ENCODE assay signal across 9 mouse cellular contexts in genomic region chr5:134865158-134865557, GRCm38 (mm10). TPM values are rescaled to one million over a fixed set of nuclear protein-coding genes. Genes with fewer than 3 reads are reported as not detected.
DNase-seq lines count a peak whose midpoint lies in the region; ATAC-seq and TF ChIP-seq lines count a peak whose summit lies in the region.
"Had no signal": no experiment of that assay in that cellular context is flagged by ENCODE, and none has a peak within 500 bp of the region (broad histone marks: within the 10 kb centered on the region; RNA-seq: fewer than 3 reads in every experiment).

No protein-coding gene starts in this region.

- H3K36me3 ChIP-seq in ES-Bruce4 (ENCODE audit: control insufficient read depth, insufficient read depth, low read length, poor library complexity, severe bottlenecking): no peaks in the 10 kb centered on the region
- H3K36me3 ChIP-seq in embryonic facial prominence, embryonic 12.5 days: no peaks in the 10 kb centered on the region
- H3K36me3 ChIP-seq in forebrain, embryonic 12.5 days (replicated peaks): no peaks in the 10 kb centered on the region

- no peak overlapping the region for H3K4me2 ChIP-seq in embryonic facial prominence, embryonic 12.5 days (replicated peaks)
- H3K4me2 ChIP-seq in forebrain, embryonic 12.5 days: no peak overlapping the region

- no peak for TF ChIP-seq EP300 in ES-Bruce4 (IDR thresholded peaks at IDR 0.05; ENCODE audit: insufficient read depth, low read depth, low read length)

- 62% methylated on average over 8 of the region's 8 CpGs for WGBS in embryonic facial prominence, embryonic 12.5 days
- 63% methylated on average over 8 of the region's 8 CpGs for WGBS in forebrain, embryonic 12.5 days

- TF ChIP-seq CTCF in ES-Bruce4 (IDR thresholded peaks at IDR 0.05; ENCODE audit: low read depth, low read length): peak; percentile 7

- intact Hi-C loops in left cerebral cortex, postnatal 36 days (cut with DNase I): no loop called here

- H3K9me3 ChIP-seq in ES-Bruce4 (replicated peaks; ENCODE audit: control insufficient read depth, insufficient read depth, low read length, poor library complexity, severe bottlenecking): no peaks in the 10 kb centered on the region
- H3K9me3 ChIP-seq in embryonic facial prominence, embryonic 12.5 days: no peaks in the 10 kb centered on the region
- no peaks in the 10 kb centered on the region for H3K9me3 ChIP-seq in forebrain, embryonic 12.5 days

- no peak overlapping the region for H3K9ac ChIP-seq in ES-Bruce4 (ENCODE audit: low read depth, poor library complexity, severe bottlenecking)
- H3K9ac ChIP-seq in embryonic facial prominence, embryonic 12.5 days: no peak overlapping the region
- H3K9ac ChIP-seq in forebrain, embryonic 12.5 days: no peak overlapping the region

- no peak overlapping the region for H3K4me3 ChIP-seq in ES-Bruce4 (ENCODE audit: low read depth, low read length)
- H3K4me3 ChIP-seq in embryonic facial prominence, embryonic 12.5 days: no peak overlapping the region
- H3K4me3 ChIP-seq in forebrain, embryonic 12.5 days (replicated peaks): no peak overlapping the region

- TF ChIP-seq POLR2A in ES-Bruce4 (IDR thresholded peaks at IDR 0.05; ENCODE audit: insufficient read depth, low read length): no peak

- H3K27ac ChIP-seq in ES-Bruce4 (ENCODE audit: insufficient read depth, low read length): no peak overlapping the region
- peak overlapping the region; percentile 30; the same call in 1 of the 2 replicates for H3K27ac ChIP-seq in embryonic facial prominence, embryonic 12.5 days
- H3K27ac ChIP-seq in forebrain, embryonic 12.5 days: no peak overlapping the region

- no peaks in the 10 kb centered on the region for H3K27me3 ChIP-seq in ES-Bruce4 (ENCODE audit: control insufficient read depth, insufficient read depth, low read length, poor library complexity, severe bottlenecking)
- no peaks in the 10 kb centered on the region for H3K27me3 ChIP-seq in embryonic facial prominence, embryonic 12.5 days
- no peaks in the 10 kb centered on the region for H3K27me3 ChIP-seq in forebrain, embryonic 12.5 days

- ATAC-seq in frontal cortex, adult (ENCODE audit: low TSS enrichment): no peak
- ATAC-seq in embryonic facial prominence, embryonic 12.5 days (ENCODE audit: insufficient number of reproducible peaks, insufficient read depth, low FRiP score, low TSS enrichment): no peak
- ATAC-seq in forebrain, embryonic 12.5 days (ENCODE audit: low FRiP score): no peak

- peak; percentile 18 to 26 for DNase-seq in frontal cortex, postnatal 10 days (ENCODE audit: low spot score in 2 of 2)
- DNase-seq in kidney, adult 8-10 months: peak; percentile 15 to 29
- peak; percentile 74 for DNase-seq in testis, postnatal 10 days (ENCODE audit: low spot score)
- DNase-seq in left cerebral cortex, postnatal 36 days (ENCODE audit: low spot score in 2 of 2): no peak

- H3K4me1 ChIP-seq in ES-Bruce4 (ENCODE audit: control insufficient read depth, insufficient read depth, low read length): no peaks in the 10 kb centered on the region
- H3K4me1 ChIP-seq in embryonic facial prominence, embryonic 12.5 days: peaks cover 19% of the 10 kb centered on the region
- H3K4me1 ChIP-seq in forebrain, embryonic 12.5 days: no peaks in the 10 kb centered on the region

RNA-seq across cellular contexts. Expression of gene Tmem270, which starts 41.4 kb away (rescaled TPM):
- not detected in 2 replicates for polyA plus RNA-seq in ES-Bruce4 (2011; ENCODE audit: insufficient read depth, insufficient read length, low read depth, missing spikeins)
- polyA plus RNA-seq in embryonic facial prominence, embryonic 12.5 days (2016; fragmentation: Nextera tagmentation; extraction: Ambion mirVana): not detected in 2 replicates
- total RNA-seq in left cerebral cortex, postnatal 36 days (2021): not detected
- polyA plus RNA-seq in forebrain, embryonic 12.5 days (2016; fragmentation: Nextera tagmentation; extraction: Ambion mirVana): not detected in 2 replicates
- total RNA-seq: left cerebral cortex, postnatal 14 days had no signal

RNA-seq across cellular contexts. Expression of gene Cldn13, which starts 50.2 kb away (rescaled TPM):
- not detected in 2 replicates for polyA plus RNA-seq in ES-Bruce4 (2011; ENCODE audit: insufficient read depth, insufficient read length, low read depth, missing spikeins)
- 2.4 and 2.9 TPM in 2 replicates for polyA plus RNA-seq in embryonic facial prominence, embryonic 12.5 days (2016; fragmentation: Nextera tagmentation; extraction: Ambion mirVana)
- not detected for total RNA-seq in left cerebral cortex, postnatal 36 days (2021)
- polyA plus RNA-seq in forebrain, embryonic 12.5 days (2016; fragmentation: Nextera tagmentation; extraction: Ambion mirVana): 1.1 and 2.0 TPM in 2 replicates
- total RNA-seq: left cerebral cortex, postnatal 14 days had no signal

Comparison
In these comparisons a context has a peak if more than half of its experiments do, and no peak if none do; other contexts are left out.
1. DNase-seq: peak in frontal cortex, postnatal 10 days (2 of 2), kidney, adult 8-10 months (2 of 2) and testis, postnatal 10 days (single experiment); none in left cerebral cortex, postnatal 36 days (0 of 2).